Mouse (Mus musculus): ENCODE measurements around the gene Slc39a9.

DNA sequence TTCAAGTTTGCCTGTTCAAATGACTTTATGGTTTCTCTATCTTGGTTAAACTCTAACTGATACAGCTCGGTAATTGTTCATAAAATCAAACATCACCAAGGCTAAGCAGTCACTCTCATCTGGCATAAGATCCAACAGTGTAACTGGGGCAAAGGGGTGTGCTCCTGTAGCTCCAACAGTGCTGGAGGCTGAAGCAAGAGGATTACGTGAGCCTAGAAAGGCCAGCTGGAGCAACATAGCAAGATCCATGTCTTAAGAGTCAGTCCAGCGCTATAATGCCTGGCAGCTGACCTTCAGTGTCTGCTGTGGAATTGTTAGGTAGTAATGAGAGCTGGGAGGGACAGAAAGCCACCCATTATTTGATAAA lies 11.0 kb downstream of the Slc39a9 start:
- TF ChIP-seq CTCF (IDR thresholded peaks at IDR 0.05; ENCODE audit: control insufficient read depth, insufficient read depth, low read length) (no peak), POLR2A (IDR thresholded peaks at IDR 0.05; ENCODE audit: borderline replicate concordance, control insufficient read depth, low read depth, low read length) (no peak)

All from bone marrow, adult 2 months (tissue).